Mouse (Mus musculus): ENCODE results near the gene Foxj2.

GRCm38 (mm10) chr6:122862871-122863270, 43.2 kb downstream of the Foxj2 start:
- TF ChIP-seq CTCF (IDR thresholded peaks at IDR 0.05; ENCODE audit: low read depth, low read length), result no peak
- TF ChIP-seq POLR2A (IDR thresholded peaks at IDR 0.05; ENCODE audit: borderline replicate concordance, low read depth, low read length), result no peak
